Mouse (Mus musculus): ENCODE measurements at regions not wholly inside any gene's neighbourhood (a gene's known extent, or its start where the extent isn't known, plus 50 kb on each side); places are given as distances from the start of the nearest gene placed in this dataset.
A peak's percentile ranks its signal among the peaks of the same experiment; 100 is the strongest.

DNA sequence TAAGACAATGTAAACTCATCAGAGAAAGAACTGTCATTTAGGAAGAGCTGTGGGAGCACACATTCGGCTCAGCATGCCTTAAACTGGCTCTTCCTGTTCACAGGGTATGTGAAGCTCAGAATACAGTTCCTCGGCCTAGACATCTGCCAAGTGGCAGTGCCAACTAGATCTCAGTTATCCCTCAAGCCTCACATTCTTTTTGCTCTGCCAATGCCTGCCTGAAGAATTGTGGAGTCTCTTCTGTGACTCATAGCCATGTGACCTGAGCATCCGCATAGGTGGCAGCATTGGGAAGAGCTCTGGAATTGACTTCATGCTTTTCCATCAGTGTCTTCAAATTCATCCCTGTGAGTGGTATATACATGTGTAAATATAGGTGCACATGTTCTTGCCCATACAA, 59.7 kb downstream of the Prlhr start:
- DNase-seq (ENCODE audit: low spot score in 2 of 2) = no peak

DNA sequence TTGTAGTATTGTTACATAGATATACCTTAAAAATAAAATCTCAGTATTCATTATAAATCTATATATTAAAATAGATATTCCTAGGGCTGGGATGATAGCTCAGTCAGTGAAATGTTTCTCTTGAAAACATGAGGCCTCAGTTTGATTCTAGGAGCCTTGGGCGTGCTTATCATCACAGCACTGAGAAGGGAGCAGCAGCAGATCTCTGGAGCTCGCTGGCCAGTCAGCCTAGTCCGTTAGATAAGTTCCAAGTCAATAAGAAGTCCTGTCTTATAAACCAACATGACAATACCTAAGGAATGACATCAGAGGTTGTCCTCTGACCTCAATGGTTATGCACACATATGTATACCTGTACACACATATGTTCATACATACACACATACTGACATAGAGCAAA, 68.7 kb downstream of the Prlhr start:
- no peak for DNase-seq (ENCODE audit: low spot score in 2 of 2)

DNA sequence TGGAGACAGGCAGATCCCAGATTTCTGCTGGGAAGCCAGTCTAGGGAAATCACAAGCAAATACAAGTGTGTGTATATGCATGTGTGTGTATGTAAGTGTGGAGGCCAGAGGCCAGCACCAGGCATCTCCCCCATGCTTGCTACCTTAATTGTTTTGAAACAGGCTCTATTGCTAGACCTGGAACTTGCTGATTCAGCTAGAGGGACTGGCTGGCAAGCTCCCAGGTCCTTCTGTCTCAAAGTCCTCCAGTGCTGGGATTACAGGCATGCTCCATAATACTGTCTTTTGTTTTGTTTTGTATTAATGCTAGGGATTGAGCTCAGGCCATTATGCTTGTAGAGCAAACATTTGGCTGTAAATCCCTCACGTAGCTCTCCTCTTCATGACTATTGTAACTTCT, 70.4 kb downstream of the Prlhr start:
- DNase-seq (ENCODE audit: low spot score in 2 of 2) = no peak

DNA sequence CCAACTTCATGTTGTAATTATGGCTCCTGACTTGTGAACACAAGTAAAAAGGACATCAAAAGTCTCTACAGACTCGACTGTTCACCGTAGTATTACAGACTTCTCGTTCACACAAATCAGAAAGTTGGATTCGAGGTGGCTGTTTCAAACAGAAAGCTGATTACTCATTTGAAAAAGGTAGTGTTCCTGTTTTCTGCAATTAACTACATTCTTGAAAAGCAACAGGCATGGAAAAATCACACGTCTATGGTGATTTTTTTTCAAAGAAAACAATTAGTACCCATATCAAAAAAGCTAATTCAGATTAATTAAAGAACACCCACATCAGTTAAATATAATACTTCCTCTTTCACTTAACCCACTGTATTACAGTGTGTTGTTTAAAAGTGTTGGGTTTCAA, 71.5 kb downstream of the Prlhr start:
- no peak for DNase-seq (ENCODE audit: low spot score in 2 of 2)

DNA sequence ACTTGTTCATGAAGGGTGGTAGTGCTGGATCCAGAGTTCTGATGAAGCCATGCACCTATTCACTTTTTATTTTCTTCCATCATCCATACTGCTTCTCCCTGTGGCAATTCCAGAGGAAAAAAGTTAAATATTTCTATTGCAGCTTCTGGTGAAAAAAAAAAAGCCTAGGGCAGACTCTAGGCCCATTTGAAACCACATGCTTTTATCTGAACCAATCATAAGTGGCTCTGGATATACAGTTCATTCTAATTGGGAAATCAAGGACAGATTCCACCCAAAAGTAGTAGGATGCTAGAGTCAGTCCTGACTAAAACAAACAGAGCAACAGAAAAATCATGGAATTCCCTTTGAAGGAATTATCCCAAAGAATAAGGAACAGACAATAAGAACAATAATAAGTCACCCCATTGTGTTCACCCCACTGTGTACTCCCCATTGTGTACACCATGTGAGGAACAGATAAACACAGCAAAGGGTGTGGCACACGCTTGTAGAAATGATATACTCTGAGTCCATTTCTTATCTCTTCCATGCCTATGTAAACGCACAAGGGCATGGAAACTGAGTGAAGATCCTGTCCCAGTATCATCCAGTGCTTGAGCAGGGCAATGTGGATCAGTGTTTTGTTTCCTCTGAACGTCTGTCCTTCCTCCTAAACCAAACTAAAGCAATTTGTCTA, 81.4 kb downstream of the Prlhr start:
- no peak for DNase-seq (ENCODE audit: low spot score in 2 of 2)

DNA sequence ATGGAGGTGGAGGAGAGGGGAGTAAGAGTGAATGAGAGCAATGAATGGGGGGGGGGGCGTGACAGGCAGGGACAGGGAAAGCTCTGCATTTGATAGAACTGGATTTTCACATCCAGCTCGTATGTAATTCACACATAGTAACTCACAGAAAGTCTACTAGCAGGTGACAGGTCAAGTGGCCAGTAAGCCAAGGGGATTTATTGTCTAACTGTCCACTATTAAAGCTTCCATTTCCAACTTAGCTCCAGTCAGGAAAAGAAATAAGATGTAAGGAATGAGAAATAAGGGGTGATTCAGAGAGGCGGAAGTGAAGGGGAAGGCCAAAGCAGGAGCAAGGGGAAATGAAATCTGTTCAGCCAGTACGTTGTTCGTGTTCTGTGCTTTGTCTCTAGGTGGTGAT, 83.4 kb downstream of the Prlhr start:
- DNase-seq (ENCODE audit: low spot score in 2 of 2) = no peak

DNA sequence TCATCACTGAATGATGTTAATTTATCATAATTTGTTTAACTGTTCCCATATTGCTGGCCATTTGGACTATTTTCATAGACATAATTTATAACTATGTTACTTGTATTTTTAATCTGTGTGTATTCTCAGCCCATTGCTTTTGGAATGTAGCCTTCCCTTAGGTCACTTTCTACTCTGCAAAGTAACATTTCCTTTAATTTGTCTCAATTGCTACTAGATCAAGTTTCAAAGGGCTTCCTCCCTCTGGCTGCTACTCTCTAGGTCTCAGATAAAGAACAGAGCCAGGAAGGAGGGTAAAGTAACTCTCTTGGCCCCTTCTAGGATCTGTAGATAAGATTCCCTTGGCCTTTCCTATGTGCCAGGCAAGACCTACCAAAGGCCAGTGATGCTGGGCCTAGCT, 85.4 kb downstream of the Prlhr start:
- no peak for DNase-seq (ENCODE audit: low spot score in 2 of 2)

DNA sequence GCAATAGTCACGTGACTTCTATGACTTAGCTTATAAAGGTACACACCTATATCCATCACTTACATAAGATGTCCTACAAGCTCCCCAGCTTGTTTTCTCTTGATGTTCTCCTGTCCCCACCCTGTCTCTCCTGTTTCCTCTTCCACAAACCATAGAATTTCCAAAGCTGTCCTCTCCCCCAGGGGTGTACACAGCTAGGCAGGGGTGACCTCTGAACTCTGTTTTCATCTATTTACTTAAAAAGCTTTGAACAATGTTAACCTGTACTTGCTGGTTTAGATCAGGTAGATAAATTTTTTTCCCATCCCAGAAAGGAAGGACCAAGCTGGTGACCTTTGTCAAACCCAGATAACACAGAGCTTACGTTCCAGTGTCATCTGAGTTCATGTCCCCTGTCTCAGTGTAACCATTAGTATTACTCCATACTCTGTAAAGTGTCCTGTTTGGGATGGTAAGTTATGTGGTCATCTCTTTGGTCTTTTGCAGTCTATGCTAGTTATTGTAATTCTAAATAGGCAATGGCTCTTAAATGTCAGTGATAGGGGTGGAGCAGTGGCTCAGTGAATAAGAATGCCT, 89.0 kb downstream of the Prlhr start:
- no peak for DNase-seq (ENCODE audit: low spot score in 2 of 2)

DNA sequence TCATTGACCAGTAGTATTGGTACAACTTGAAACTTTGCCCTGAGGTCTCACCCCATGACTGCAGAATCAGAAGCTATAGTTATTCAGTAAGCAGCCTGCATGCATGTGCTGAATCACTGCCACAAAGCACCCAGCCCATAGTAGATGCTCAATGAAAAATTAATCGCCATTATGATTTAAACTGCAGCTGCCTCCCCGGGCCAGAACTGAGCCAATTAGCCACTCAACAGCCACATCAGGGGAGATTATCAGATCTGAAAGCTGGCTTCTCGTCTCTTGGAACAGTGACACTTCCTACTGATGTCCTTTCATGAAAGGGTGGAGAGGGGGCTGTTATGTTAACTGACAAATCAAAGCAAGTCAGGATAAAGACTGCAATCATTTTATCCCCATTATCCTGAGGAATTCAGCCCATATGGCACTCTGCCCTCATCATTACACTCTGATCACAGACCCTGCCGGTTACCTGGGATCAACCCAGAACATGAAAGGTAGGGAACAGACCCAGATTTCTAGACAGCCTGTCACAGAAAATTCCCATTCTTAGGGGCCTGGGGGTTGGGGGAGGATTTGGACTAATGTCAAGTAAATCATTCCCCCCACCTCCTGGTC, 104.0 kb downstream of the Prlhr start:
- no peak for DNase-seq (ENCODE audit: low spot score in 2 of 2)

DNA sequence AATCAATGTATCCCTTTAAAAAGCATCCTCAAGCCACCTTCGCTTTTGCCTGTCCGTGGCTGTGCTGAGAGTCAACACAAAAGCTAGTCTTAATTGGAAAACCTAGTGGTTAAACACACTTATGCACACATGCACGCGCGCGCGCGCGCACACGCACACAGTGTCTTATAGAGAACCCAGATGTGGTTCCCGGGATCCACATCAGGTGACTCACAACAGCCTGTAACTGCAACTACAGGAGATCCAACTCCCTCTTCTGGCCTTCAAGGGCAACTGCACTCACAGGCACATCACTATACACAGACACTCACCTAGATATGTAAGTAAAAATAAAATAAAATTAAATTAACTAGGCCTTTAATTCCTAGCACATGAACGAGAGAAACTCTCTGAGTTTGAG, 118.4 kb upstream of the Fam204a start:
- DNase-seq (ENCODE audit: low spot score in 2 of 2) = no peak

DNA sequence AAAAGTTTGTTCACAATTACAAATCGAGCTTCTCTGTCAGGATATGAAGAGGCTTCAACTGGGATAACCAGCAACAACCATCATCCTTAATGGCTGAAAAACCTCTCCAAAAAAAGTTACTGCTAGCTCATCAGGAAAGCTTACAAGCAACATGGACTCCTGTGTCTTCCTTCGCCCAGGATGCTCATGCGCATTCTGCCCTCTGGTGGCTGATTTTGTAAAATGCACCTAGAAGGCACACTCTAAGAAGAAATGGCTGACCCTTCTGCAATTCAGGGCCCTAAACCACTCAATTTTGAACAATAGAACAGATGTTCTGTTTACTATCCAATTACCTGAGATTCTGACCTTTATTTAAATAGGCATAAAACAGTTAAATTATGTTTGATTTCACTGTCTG, 115.0 kb upstream of the Fam204a start:
- DNase-seq (ENCODE audit: low spot score in 2 of 2) = peak; percentile 69 to 80

DNA sequence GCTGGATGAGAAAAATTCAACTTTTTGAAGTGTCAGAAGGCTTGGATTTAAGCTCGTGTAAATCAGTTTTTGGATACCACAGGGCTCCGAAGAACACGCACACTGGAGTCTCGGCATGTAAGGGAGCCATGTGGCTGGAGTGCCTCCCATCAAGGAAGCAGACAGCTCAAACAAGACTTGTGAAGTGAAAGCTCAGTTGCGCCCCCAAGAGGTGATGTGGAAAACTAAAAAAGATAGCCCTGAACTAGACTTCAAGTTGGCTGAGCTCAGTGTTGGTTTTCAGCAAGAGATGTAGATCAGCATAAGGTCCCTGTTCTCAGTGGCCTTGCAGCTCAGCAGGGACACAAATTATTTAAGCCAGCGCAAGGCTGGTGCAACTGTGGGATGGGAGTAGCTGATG, 113.7 kb upstream of the Fam204a start:
- no peak for DNase-seq (ENCODE audit: low spot score in 2 of 2)

DNA sequence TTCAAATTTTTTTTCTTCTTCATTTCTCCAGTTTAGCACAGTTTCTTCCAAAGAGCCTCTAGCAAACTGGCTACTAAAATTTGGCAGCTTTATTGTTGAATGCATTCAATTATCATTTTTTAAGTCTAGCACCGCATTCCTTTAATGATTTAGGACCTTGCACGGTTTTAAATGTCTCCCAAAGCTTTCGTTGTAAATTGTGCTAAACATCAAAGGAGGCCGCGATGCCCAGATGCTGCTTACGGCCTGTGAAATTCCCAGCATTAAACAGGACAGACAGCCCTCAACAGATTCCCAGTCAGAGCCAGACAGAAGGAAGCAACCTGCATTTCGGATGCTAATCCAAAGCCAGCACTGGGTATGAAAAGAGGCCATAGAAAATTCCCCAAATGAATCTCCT, 108.0 kb upstream of the Fam204a start:
- no peak for DNase-seq (ENCODE audit: low spot score in 2 of 2)

DNA sequence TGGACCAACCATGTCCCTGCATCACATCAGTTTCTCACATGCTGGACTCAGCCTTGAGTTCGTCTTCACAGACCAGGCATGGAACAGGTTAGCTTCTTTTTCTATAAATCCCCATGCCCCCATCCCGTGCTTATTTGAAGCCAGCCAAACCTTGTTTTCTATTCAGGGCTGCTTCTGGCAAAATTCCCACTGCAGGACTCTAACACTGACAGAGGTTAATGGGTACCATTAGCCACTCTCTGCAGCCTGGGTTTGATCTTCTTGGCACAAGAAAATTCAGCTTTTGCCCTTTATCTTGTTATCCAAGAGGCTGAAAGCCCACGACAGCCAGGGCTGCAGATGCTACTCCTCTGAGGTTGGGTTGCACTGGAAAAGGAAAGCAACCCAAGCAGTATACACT, 101.8 kb upstream of the Fam204a start:
- DNase-seq (ENCODE audit: low spot score in 2 of 2) = no peak

DNA sequence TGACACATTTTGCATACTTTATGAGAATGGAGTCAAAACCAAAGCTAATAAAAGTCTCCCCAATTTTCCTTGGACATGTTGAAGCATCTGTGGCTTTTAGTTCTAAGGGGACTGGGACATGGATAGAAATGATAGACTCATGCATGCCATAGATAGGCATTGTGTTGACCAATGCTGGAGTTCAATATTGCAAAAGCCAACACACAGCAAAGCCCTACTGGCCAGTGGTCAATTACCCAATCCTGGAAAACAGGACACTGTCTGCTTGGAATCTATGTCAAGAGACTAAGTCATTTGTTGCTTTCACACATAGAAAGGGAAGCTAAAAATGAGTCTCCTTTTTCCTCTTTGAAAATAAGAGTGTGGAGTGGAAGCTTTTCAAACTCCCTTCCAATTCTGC, 99.1 kb upstream of the Fam204a start:
- no peak for DNase-seq (ENCODE audit: low spot score in 2 of 2)

DNA sequence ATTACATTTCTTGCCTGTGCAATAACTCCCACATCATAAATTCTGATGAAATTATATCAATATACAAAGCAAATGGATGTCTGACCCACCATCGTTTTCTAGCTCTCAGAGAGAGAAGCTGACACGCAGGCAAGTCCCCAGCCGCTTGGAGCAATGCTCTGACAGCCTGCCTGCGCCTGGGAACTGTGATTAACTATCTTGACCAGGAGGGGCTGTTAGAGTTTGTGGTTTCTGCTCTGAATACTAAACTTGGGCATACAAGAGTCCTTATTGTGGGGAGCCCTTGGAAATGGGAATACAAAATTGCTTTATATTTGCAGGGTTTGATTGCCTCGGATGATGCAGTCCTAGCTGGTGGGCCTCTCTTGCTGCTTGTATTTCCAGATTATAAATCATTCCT, 98.6 kb upstream of the Fam204a start:
- DNase-seq (ENCODE audit: low spot score in 2 of 2) = peak in 1 of 2 experiments; percentile 50

DNA sequence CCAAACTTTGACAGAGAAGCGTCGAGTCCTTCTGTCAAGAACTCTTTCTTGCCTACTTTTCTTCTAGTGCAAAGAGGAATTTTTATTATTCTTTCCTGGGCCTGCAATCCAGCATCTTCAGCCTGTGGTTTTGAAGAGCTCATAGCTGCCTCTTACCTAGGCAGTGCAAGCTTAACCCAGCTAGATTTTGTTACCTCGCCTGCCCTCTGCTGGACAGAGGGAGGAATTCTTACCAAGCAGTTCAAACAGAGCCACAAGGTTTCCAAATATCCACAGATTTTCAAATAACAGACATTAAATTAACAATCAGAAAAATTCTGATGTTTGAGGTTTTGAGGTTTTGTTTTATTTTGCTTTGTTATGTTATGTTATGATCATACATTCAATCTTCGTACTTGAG, 84.1 kb upstream of the Fam204a start:
- DNase-seq (ENCODE audit: low spot score in 2 of 2) = peak; percentile 78 to 90

DNA sequence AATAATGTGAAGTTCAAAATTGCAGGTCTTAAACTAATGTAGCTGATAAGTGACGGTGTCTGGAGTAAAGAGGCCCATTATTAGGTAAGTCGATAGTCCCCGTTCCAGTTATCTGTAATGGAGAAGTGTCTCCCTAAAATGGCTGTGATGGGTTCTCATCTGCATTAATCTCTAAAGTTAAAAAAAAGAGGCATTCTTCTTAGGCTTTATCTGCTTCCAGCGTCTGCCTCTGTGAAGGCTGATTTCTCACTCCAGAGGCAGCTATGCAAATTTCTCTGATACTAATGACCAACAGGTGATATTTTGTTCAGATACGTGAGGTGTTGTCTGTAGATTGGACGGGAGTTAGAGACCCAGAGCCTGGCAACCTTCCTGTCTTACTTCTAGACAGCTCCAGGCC, 75.9 kb upstream of the Fam204a start:
- no peak for DNase-seq (ENCODE audit: low spot score in 2 of 2)

DNA sequence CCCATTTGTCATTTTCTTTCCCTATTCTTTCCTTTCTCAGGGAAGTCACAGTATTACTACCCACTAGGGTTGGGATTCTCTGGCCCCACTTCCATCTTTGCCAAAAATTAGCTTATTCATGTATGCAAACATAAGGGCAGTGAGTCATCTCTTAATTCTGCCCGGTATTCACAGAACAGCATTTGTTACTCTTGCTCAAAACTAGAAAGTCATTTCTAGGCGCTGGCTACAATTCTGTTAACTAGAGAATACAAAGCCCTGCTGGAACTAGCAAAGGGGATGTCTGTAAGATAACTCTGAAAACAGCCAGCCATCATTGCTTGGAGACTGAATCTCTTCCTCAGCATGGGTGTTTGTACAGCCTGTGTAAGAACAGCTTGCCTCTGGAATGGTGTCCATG, 74.4 kb upstream of the Fam204a start:
- no peak for DNase-seq (ENCODE audit: low spot score in 2 of 2)

DNA sequence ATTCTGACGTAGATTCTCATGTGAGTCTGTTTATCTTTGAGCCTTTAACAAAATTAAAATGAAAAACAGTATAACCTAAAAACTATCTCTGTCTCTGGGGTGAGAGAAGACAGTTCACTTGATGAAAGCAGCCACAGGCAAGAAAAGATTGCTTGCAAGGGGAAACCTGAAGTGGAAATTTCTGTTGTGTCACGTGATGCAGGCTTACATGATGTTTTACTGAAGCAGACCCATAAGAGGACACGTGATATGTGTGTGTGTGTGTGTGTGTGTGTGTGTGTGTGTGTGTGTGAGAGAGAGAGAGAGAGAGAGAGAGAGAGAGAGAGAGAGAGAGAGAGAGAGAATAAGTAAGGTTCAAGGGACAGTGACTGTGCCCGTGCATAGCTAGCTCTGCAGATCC, 63.7 kb upstream of the Fam204a start:
- no peak for DNase-seq (ENCODE audit: low spot score in 2 of 2)

DNA sequence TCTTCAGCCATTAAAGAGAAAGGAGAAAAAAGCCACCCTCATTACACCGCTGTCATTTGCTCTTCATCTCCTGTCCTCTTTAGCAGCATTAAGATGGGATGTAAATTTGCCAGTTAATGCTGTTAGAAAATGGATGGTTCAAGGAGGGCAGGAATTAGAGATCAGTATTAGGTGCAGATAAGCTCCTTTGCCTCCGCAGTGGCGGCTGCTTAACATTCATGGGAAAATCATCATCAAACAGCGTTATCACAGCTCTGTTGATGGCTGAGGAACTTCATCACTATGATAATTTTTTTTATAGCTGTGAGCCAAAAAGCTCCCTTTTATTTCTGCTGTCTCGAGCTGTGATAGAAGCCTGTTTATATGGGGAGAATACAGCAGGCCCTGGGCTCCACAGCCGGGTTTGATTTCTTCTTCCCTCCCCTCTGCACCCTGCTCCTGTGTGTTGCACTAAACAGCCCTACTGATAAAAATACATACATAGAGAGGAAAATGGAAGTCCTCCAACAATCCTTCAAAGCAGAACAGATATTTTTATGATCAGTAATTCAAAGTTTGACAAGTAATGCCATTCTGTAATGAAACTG, 60.4 kb upstream of the Fam204a start:
- DNase-seq (ENCODE audit: low spot score in 2 of 2) = no peak

DNA sequence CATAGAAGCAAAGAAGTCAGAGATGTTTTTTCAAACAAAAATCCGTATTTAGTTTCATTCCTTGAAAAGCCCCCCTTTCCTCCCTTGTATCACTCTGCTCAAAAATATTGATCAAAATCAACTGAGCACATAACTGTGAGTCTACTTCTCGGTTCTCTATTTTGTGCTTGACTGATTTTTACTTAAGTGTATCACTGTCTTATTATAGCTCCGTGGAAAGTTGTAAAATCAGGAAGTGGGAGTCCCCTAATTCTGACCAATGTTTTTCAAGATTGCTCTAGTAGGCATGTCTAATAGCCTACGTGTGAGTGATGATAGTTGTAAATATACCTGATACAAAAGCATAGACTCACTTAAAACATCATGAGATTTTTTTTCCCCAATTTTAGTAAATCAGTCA, 58.4 kb upstream of the Fam204a start:
- no peak for DNase-seq (ENCODE audit: low spot score in 2 of 2)
